Mouse (Mus musculus) CH12.LX (cell line): ENCODE measurements at regions not wholly inside any gene's neighbourhood (a gene's known extent, or its start where the extent isn't known, plus 50 kb on each side); places are given as distances from the start of the nearest gene placed in this dataset.

ENCODE experiments used
- DNase-seq: peaks from one replicate; pipeline ENCODE4 v3.0.0-alpha.2; 2013; ENCODE audit errors: extremely low read depth
- H3K27ac ChIP-seq: 2 replicates; pipeline ENCODE4 v1.5.1; 2012; ENCODE audit warnings: low read depth, mild to moderate bottlenecking, control low read depth, moderate library complexity; ENCODE audit not compliant: insufficient read depth
- H3K27me3 ChIP-seq: replicated peaks from 2 replicates; pipeline ENCODE3; 2012; ENCODE audit warnings: inconsistent platforms
- H3K36me3 ChIP-seq, 2 experiments: replicated peaks in 1 of 2; 2 replicates each; pipeline versions ENCODE3 to v1.6.1; 2012; ENCODE audit warnings: inconsistent platforms in 1 of 2, low read length in 1 of 2, mild to moderate bottlenecking in 1 of 2, mixed read lengths in 1 of 2, moderate library complexity in 1 of 2; ENCODE audit not compliant: control insufficient read depth in 1 of 2, insufficient read depth in 1 of 2
- H3K4me1 ChIP-seq, 2 experiments: 2 replicates each; pipeline ENCODE4 v1.6.1; 2012; ENCODE audit warnings: inconsistent platforms in 1 of 2, moderate library complexity in 1 of 2; ENCODE audit not compliant: insufficient read depth in 2 of 2, control insufficient read depth in 1 of 2
- H3K4me2 ChIP-seq: 2 replicates; pipeline ENCODE4 v1.6.1; 2012; ENCODE audit warnings: low read depth, mild to moderate bottlenecking, control low read depth; ENCODE audit not compliant: poor library complexity, insufficient read depth, severe bottlenecking
- H3K4me3 ChIP-seq, 3 experiments: fragments of 150-350 bp in 1 of 3; sonication (generic) in 1 of 3; replicated peaks in 1 of 3; 2 replicates each; pipeline versions ENCODE3 to v1.5.1; 2011 to 2012; ENCODE audit warnings: low read depth in 2 of 3, low read length in 2 of 3, mild to moderate bottlenecking in 2 of 3, moderate library complexity in 2 of 3, control low read depth in 1 of 3, improper control_type of control experiment in 1 of 3, inconsistent platforms in 1 of 3, mixed read lengths in 1 of 3; ENCODE audit not compliant: poor library complexity in 1 of 3
- H3K79me2 ChIP-seq: replicated peaks from 2 replicates; pipeline ENCODE4 v1.6.1; 2012; ENCODE audit warnings: mild to moderate bottlenecking, moderate library complexity; ENCODE audit not compliant: control insufficient read depth, poor library complexity, insufficient read depth, severe bottlenecking; ENCODE audit errors: extremely low read depth
- H3K9ac ChIP-seq: 2 replicates; pipeline ENCODE4 v1.6.1; 2012; ENCODE audit warnings: low read depth, mild to moderate bottlenecking, control low read depth, moderate library complexity; ENCODE audit not compliant: insufficient read depth
- H3K9me3 ChIP-seq: replicated peaks from 2 replicates; pipeline ENCODE3; 2012; ENCODE audit warnings: low read length, inconsistent platforms, mixed read lengths
- BHLHE40 ChIP-seq: IDR thresholded peaks from 2 replicates; pipeline ENCODE4 v1.6.1; 2011; ENCODE audit warnings: mild to moderate bottlenecking, low read depth, low read length, improper control_type of control experiment
- CTCF ChIP-seq, 2 experiments: IDR thresholded peaks in 1 of 2; conservative IDR thresholded peaks in 1 of 2; 2 replicates each; pipeline ENCODE4 v1.5.1; 2011 to 2012; ENCODE audit warnings: low read depth in 2 of 2, low read length in 2 of 2, improper control_type of control experiment in 1 of 2, inconsistent platforms in 1 of 2, mild to moderate bottlenecking in 1 of 2, moderate library complexity in 1 of 2
- E2F4 ChIP-seq: IDR thresholded peaks from 2 replicates; pipeline ENCODE4 v1.6.1; 2011; ENCODE audit warnings: low read depth, low read length, improper control_type of control experiment; ENCODE audit not compliant: insufficient replicate concordance
- RAD21 ChIP-seq: IDR thresholded peaks from 2 replicates; pipeline ENCODE4 v1.6.1; 2011; ENCODE audit warnings: low read depth, mild to moderate bottlenecking, low read length, improper control_type of control experiment, moderate library complexity
- SMC3 ChIP-seq: IDR thresholded peaks from 2 replicates; pipeline ENCODE4 v1.6.1; 2011; ENCODE audit warnings: low read depth, low read length, improper control_type of control experiment
- TBP ChIP-seq: conservative IDR thresholded peaks from 2 replicates; pipeline ENCODE4 v1.6.1; 2011; ENCODE audit warnings: low read depth, low read length, improper control_type of control experiment
- USF2 ChIP-seq: conservative IDR thresholded peaks from 2 replicates; pipeline ENCODE4 v1.6.1; 2011; ENCODE audit warnings: low read depth, low read length, improper control_type of control experiment
- ZMIZ1 ChIP-seq: IDR thresholded peaks from 2 replicates; pipeline ENCODE4 v1.6.1; 2012; ENCODE audit warnings: low read depth, mild to moderate bottlenecking, inconsistent platforms, low read length, improper control_type of control experiment
- dilution Hi-C: fragments of 300-500 bp; cut with MboI; formaldehyde crosslinking; loops from 2 replicates; pipeline ENCODE4 v1.14.3; 2020; ENCODE audit warnings: low sequenced_read_pairs; ENCODE audit not compliant: extremely low pct_unique_long_range_greater_than_20kb, extremely low pct_ligation_motif_present
- in situ Hi-C: fragments of 300-500 bp; cut with MboI; formaldehyde crosslinking; loops from 3 replicates; pipeline ENCODE4 v1.14.3; 2019; ENCODE audit warnings: low sequenced_read_pairs, low pct_ligation_motif_present, low pct_unique_long_range_greater_than_20kb, mixed read lengths

- dilution Hi-C loops (no loop called here), in situ Hi-C loops (no loop called here)
- Histone ChIP-seq H3K27me3 (no peaks in the 10 kb centered on the region), H3K4me1 (no peaks in the 10 kb centered on the region), H3K4me2 (no peak overlapping the region), H3K27ac (no peak overlapping the region), H3K79me2 (no peaks in the 10 kb centered on the region), H3K36me3 (no peaks in the 10 kb centered on the region), H3K9ac (no peak overlapping the region), H3K9me3 (peaks cover 2% of the 10 kb centered on the region), H3K4me3 (no peak overlapping the region)
- TF ChIP-seq CTCF (conservative IDR thresholded peaks at IDR 0.05 in 1 of 2, IDR thresholded peaks at IDR 0.05 in 1 of 2; ENCODE audit: low read depth in 2 of 2, low read length in 2 of 2) (peak in 1 of 2 experiments; percentile 20; a peak in 1 of 4 replicates), E2F4 (no peak)
- peak; percentile 6 for DNase-seq
Observed at GRCm38 (mm10) chr2:47756248-47756647, 1057.7 kb upstream of the Acvr2a start.

DNA sequence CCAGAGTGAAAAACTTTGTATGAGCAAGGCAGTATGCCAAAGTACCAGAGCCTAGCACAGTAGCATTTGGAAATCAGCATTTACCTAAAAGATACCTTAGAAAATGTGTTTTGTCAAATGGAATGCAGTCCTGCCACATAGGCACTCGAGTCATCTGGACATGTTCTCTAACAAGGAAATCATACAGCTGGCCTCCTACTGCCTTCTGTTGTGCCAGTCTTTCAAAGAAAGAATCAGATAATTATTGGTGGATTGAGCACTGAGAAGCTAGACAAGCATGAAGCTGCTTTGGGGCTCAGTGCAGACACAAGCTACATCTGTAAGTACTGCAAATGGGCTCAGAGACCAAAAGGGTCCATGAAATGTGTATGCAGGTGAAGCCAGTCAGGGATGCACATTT lies 1038.1 kb upstream of the Acvr2a start:
- no peaks in the 10 kb centered on the region for H3K9me3 ChIP-seq
- H3K4me3 ChIP-seq = no peak overlapping the region
- dilution Hi-C loops (no loop called here), in situ Hi-C loops (no loop called here)
- H3K4me2 ChIP-seq = no peak overlapping the region
- no peak for DNase-seq
- H3K9ac ChIP-seq = no peak overlapping the region
- no peaks in the 10 kb centered on the region for H3K36me3 ChIP-seq
- TF ChIP-seq TBP = no peak
- no peak for TF ChIP-seq BHLHE40
- TF ChIP-seq, all 38 proteins: peak for 0
- Histone ChIP-seq H3K79me2 (no peaks in the 10 kb centered on the region), H3K4me1 (no peaks in the 10 kb centered on the region), H3K27ac (no peak overlapping the region), H3K27me3 (no peaks in the 10 kb centered on the region)

DNA sequence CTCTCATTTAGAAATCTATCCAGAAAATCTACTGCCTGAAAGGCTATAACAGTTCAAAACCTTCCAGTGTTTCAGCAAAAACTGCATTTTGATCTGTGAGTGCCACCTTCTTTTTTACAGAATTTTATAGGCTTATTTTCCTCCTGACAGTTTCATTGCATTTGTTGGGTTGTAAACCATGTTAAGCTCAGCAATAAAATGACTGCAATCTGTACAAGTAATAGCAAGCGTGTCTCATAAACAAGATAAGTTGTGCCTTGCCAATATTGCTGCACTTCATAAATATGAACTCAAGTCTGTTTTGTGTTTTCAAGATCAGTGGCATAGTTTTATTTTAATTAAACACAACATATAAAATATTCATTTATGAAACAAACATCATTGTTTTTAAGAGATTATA lies 1036.9 kb upstream of the Acvr2a start:
- no peaks in the 10 kb centered on the region for H3K27me3 ChIP-seq
- H3K9ac ChIP-seq = no peak overlapping the region
- no peak overlapping the region for H3K4me2 ChIP-seq
- in situ Hi-C loops = no loop called here
- no peaks in the 10 kb centered on the region for H3K4me1 ChIP-seq
- H3K79me2 ChIP-seq = no peaks in the 10 kb centered on the region
- no peak overlapping the region for H3K27ac ChIP-seq
- no peaks in the 10 kb centered on the region for H3K36me3 ChIP-seq
- TF ChIP-seq CTCF (conservative IDR thresholded peaks at IDR 0.05 in 1 of 2, IDR thresholded peaks at IDR 0.05 in 1 of 2; ENCODE audit: low read depth in 2 of 2, low read length in 2 of 2) = no peak
- no peak for TF ChIP-seq USF2
- no peak overlapping the region for H3K4me3 ChIP-seq
- dilution Hi-C loops = no loop called here
- DNase-seq = no peak
- H3K9me3 ChIP-seq = no peaks in the 10 kb centered on the region

DNA sequence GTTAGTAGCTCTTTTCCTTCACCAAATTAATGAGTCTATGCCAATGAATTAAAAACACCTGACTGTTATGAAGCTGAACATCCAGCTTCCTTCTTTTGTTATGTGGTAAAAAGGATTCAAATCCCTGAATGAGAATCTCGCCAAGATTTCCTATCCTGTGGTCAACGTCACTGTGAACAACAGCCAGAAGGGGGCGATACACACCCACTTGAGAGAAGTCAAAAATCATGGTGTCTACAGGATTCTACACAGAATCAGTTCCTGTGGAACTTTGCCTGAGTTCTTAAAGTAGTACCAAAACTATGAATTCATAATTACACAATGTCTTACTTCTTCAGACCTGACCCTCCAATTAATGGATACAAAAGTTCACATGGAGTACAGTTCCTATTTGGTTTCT lies 1028.1 kb upstream of the Acvr2a start:
- no peak overlapping the region for H3K4me2 ChIP-seq
- no peak overlapping the region for H3K27ac ChIP-seq
- H3K79me2 ChIP-seq = no peaks in the 10 kb centered on the region
- no peak for TF ChIP-seq ZMIZ1
- TF ChIP-seq RAD21 = peak; percentile 55
- peak; percentile 35; the same call in 1 of the 2 replicates for TF ChIP-seq SMC3
- peak; percentile 35 to 57; a peak in 2 of 4 replicates for TF ChIP-seq CTCF (conservative IDR thresholded peaks at IDR 0.05 in 1 of 2, IDR thresholded peaks at IDR 0.05 in 1 of 2; ENCODE audit: low read depth in 2 of 2, low read length in 2 of 2)
- TF ChIP-seq, all 38 proteins: peak for 3
- Histone ChIP-seq H3K36me3 (no peaks in the 10 kb centered on the region), H3K9ac (no peak overlapping the region), H3K4me1 (no peaks in the 10 kb centered on the region), H3K9me3 (no peaks in the 10 kb centered on the region), H3K27me3 (no peaks in the 10 kb centered on the region), H3K4me3 (no peak overlapping the region)
- DNase-seq = peak; percentile 43
- dilution Hi-C loops = no loop called here
- in situ Hi-C loops = no loop called here
